Mouse (Mus musculus) 3T3-L1 (cell line): ENCODE data around the gene Steap3.

Experiments
- DNase-seq: peaks from one replicate; pipeline ENCODE4 v3.0.0-alpha.2; 2015; ENCODE audit warnings: low read depth, low spot score

Gene Steap3

GRCm38 (mm10) chr1:120155325-120155724, 117.2 kb downstream of the Steap3 start:
- peak; percentile 52 for DNase-seq

DNA sequence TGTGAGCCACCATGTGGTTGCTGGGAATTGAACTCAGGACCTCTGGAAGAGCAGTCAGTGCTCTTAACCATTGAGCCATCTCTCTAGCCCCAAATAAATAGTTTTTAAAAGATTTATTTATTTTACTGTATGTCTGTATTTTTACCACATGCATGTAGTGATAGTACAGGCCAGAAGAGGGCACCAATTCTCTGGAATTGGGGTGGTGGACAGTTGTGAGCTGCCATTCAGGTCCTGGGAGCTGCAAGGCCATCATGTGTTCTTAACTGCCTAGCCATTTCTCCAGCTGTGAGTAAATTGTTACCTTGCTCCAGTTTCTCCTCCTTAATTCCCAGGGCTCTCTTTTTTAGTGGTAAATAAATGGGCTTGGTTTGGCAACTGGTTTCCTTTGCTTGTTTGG, 118.3 kb downstream of the Steap3 start:
- peak; percentile 79 for DNase-seq

- peak; percentile 59 for DNase-seq
Measured at GRCm38 (mm10) chr1:120146994-120147393, 125.5 kb downstream of the Steap3 start.

DNA sequence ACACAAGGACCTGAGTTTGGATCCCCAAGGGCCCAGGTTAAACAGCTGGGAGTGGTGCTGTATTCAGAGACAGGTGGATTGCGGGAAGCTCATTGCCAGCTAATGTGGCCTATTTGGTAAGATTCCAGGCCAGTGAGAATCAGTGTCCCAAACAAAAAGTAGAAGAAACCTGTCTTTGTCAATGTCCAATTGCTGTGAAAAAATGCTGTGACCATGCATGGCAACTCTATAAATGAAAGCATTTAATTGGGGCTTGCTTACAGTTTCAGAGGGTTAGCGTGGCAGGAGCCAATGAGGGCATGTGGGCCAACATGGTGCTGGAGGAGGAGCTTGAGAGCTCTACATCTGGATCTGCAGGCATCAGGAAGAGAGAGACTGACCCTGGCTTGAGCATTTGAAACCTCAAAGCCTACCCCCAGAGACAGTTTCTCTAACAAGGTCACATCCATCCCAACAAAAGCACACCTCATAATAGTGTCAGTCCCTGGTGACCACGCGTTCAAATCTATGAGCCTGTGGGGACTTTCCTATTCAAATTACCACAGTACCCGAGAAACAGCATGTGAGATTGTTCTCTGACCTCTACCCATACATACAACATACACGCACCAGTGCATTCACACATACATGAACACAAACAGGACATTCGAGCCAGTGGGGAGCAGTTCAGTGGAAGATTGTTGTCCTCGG, 126.8 kb downstream of the Steap3 start:
- DNase-seq, result no peak

DNA sequence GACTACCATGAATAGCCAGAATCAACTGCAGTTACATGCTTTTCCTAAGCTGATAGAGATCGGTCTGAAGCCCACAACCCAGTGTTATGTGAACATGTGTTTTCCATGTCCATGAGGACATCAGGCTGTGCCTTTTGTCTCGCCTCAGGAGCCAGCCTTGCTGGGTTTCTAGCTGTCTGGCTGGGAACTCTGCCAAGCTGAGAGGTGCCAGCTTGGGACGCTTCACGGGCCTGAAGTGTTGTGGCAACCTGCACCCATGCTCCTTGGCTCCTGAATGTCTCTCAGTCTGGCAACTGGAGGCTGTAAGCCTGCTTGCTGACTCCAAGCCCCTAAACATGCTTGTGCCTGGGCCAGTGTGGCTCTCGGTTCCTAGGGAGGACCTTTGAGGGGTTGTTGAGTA, 130.0 kb downstream of the Steap3 start:
- DNase-seq, result no peak
